Mouse (Mus musculus): ENCODE results near the gene Ms4a5. TPM values are rescaled to one million over a fixed set of nuclear protein-coding genes. Genes with fewer than 3 reads are reported as not detected.
"Not testable (repeated sequence)": the region's sequence is repeated elsewhere in the genome, so short reads cannot be mapped to it uniquely, and the experiment has no call there.

Ms4a5 gene
- total and polyA plus RNA-seq, 3 experiments: not detected

GRCm38 (mm10) chr19:11264602-11265185 lies 19.0 kb downstream of the Ms4a5 start:
- Histone ChIP-seq H3K4me3 (ENCODE audit: control insufficient read depth in 1 of 2, insufficient read depth in 1 of 2, low read depth in 2 of 2, low read length in 2 of 2) (no peak overlapping the region), H3K79me2 (ENCODE audit: control insufficient read depth, insufficient read depth, low read length, poor library complexity) (no peaks in the 10 kb centered on the region), H3K27me3 (ENCODE audit: control insufficient read depth in 1 of 2, insufficient read depth in 2 of 2, low read length in 2 of 2) (no peaks in the 10 kb centered on the region), H3K36me3 (ENCODE audit: control insufficient read depth in 1 of 2, insufficient read depth in 2 of 2, low read length in 2 of 2) (no peaks in the 10 kb centered on the region), H3K27ac (ENCODE audit: control insufficient read depth, low read depth, low read length) (no peak overlapping the region), H3K4me1 (ENCODE audit: control insufficient read depth in 1 of 2, insufficient read depth in 2 of 2, low read length in 2 of 2) (no peaks in the 10 kb centered on the region), H3K9ac (ENCODE audit: control insufficient read depth, low read depth, low read length, poor library complexity, severe bottlenecking) (no peak overlapping the region), H3K9me3 (replicated peaks; ENCODE audit: insufficient read depth, low read length) (no peaks in the 10 kb centered on the region)
- DNase-seq (ENCODE audit: low read depth, low spot score): no peak
- TF ChIP-seq POLR2AphosphoS2 (IDR thresholded peaks at IDR 0.05; ENCODE audit: low read length) (no peak), RCOR1 (IDR thresholded peaks at IDR 0.05; ENCODE audit: low read depth, low read length) (no peak), TCF12 (IDR thresholded peaks at IDR 0.05; ENCODE audit: low read depth, low read length) (no peak), POLR2A (IDR thresholded peaks at IDR 0.05; ENCODE audit: control insufficient read depth in 1 of 2, insufficient read depth in 1 of 2, low read depth in 1 of 2, low read length in 2 of 2, poor library complexity in 1 of 2) (no peak), MXI1 (IDR thresholded peaks at IDR 0.05; ENCODE audit: low read depth, low read length) (no peak), SIN3A (IDR thresholded peaks at IDR 0.05; ENCODE audit: low read length) (no peak), NRF1 (IDR thresholded peaks at IDR 0.05; ENCODE audit: insufficient read depth, low read depth, low read length, poor library complexity, severe bottlenecking) (no peak), MYB (IDR thresholded peaks at IDR 0.05; ENCODE audit: low read depth, low read length) (no peak), BHLHE40 (IDR thresholded peaks at IDR 0.05; ENCODE audit: borderline replicate concordance, low read depth, low read length) (no peak), KAT2A (conservative IDR thresholded peaks at IDR 0.05; ENCODE audit: low read depth, low read length) (no peak), USF1 (IDR thresholded peaks at IDR 0.05; ENCODE audit: low read depth, low read length) (no peak), MAX (IDR thresholded peaks at IDR 0.05; ENCODE audit: low read length) (no peak), CHD1 (IDR thresholded peaks at IDR 0.05; ENCODE audit: low read depth, low read length) (no peak), TBP (IDR thresholded peaks at IDR 0.05; ENCODE audit: low read depth, low read length) (no peak), ZC3H11A (IDR thresholded peaks at IDR 0.05; ENCODE audit: low read depth, low read length) (no peak)

DNA sequence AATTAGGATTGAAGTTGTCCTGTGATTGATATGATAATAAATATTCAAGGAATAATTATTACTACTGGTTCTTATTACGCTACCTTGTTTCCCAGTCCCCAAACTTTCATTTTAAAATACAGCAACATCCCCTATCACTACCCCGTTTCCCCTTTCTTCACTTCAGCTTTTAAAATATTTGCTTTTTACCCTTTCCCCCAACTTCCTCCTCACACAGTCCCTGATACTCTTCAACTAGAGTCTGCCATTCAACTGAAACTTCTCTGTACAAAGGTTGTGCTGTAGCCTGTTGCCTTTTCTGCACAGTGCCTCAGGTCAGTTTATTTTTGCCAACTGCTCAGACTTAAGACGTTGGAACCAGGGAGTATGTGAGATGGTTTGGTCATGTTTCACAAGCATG lies 20.1 kb downstream of the Ms4a5 start:
- H3K4me3 ChIP-seq (ENCODE audit: control insufficient read depth in 1 of 2, insufficient read depth in 1 of 2, low read depth in 2 of 2, low read length in 2 of 2): no peak overlapping the region
- no peaks in the 10 kb centered on the region for H3K36me3 ChIP-seq (ENCODE audit: control insufficient read depth in 1 of 2, insufficient read depth in 2 of 2, low read length in 2 of 2)
- no peak for DNase-seq (ENCODE audit: low read depth, low spot score)
- TF ChIP-seq RCOR1 (IDR thresholded peaks at IDR 0.05; ENCODE audit: low read depth, low read length): no peak
- TF ChIP-seq MEF2A (IDR thresholded peaks at IDR 0.05; ENCODE audit: extremely low read depth, insufficient replicate concordance, low read depth, low read length, poor library complexity, severe bottlenecking): no peak
- no peak for TF ChIP-seq MXI1 (IDR thresholded peaks at IDR 0.05; ENCODE audit: low read depth, low read length)
- TF ChIP-seq GABPA (IDR thresholded peaks at IDR 0.05; ENCODE audit: low read depth, low read length): no peak
- TF ChIP-seq RAD21 (IDR thresholded peaks at IDR 0.05; ENCODE audit: low read depth, low read length): no peak
- TF ChIP-seq CHD2 (IDR thresholded peaks at IDR 0.05; ENCODE audit: low read length): no peak
- TF ChIP-seq BHLHE40 (IDR thresholded peaks at IDR 0.05; ENCODE audit: borderline replicate concordance, low read depth, low read length): no peak
- no peak for TF ChIP-seq ZMIZ1 (IDR thresholded peaks at IDR 0.05; ENCODE audit: low read depth, low read length)
- TF ChIP-seq ZC3H11A (IDR thresholded peaks at IDR 0.05; ENCODE audit: low read depth, low read length): no peak
- no peak for TF ChIP-seq E2F4 (IDR thresholded peaks at IDR 0.05; ENCODE audit: borderline replicate concordance, low read depth, low read length)
- TF ChIP-seq ELF1 (IDR thresholded peaks at IDR 0.05; ENCODE audit: low read depth, low read length): no peak
- no peak for TF ChIP-seq USF2 (IDR thresholded peaks at IDR 0.05; ENCODE audit: borderline replicate concordance in 1 of 2, insufficient read depth in 1 of 2, low read depth in 1 of 2, low read length in 2 of 2)
- H3K9me3 ChIP-seq (replicated peaks; ENCODE audit: insufficient read depth, low read length): no peaks in the 10 kb centered on the region
- no peaks in the 10 kb centered on the region for H3K79me2 ChIP-seq (ENCODE audit: control insufficient read depth, insufficient read depth, low read length, poor library complexity)
- no peaks in the 10 kb centered on the region for H3K4me1 ChIP-seq (ENCODE audit: control insufficient read depth in 1 of 2, insufficient read depth in 2 of 2, low read length in 2 of 2)
- no peaks in the 10 kb centered on the region for H3K27me3 ChIP-seq (ENCODE audit: control insufficient read depth in 1 of 2, insufficient read depth in 2 of 2, low read length in 2 of 2)
- H3K9ac ChIP-seq (ENCODE audit: control insufficient read depth, low read depth, low read length, poor library complexity, severe bottlenecking): no peak overlapping the region
- no peak overlapping the region for H3K27ac ChIP-seq (ENCODE audit: control insufficient read depth, low read depth, low read length)

DNA sequence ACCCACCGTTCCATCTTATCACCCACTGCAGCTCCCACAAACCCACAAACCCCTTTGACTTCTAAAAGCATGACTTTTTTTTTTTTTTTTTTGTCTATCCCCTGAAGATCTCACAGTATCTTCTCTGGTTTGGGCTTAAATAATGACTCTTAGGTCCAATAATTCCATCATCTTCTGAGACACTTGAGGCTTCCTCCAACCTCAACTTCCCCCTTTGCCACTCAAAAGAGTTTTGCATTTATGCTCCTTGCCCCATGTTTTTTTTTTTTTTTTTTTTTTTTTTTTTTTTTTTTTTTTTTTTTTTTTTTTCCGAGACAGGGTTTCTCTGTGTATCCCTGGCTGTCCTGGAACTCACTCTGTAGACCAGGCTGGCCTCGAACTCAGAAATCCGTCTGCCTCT lies 20.7 kb downstream of the Ms4a5 start:
- H3K9me3 ChIP-seq (replicated peaks; ENCODE audit: insufficient read depth, low read length); H3K36me3 ChIP-seq (ENCODE audit: control insufficient read depth in 1 of 2, insufficient read depth in 2 of 2, low read length in 2 of 2); DNase-seq (ENCODE audit: low read depth, low spot score); H3K4me3 ChIP-seq (ENCODE audit: control insufficient read depth in 1 of 2, insufficient read depth in 1 of 2, low read depth in 2 of 2, low read length in 2 of 2); H3K27ac ChIP-seq (ENCODE audit: control insufficient read depth, low read depth, low read length); H3K9ac ChIP-seq (ENCODE audit: control insufficient read depth, low read depth, low read length, poor library complexity, severe bottlenecking); H3K27me3 ChIP-seq (ENCODE audit: control insufficient read depth in 1 of 2, insufficient read depth in 2 of 2, low read length in 2 of 2); H3K4me1 ChIP-seq (ENCODE audit: control insufficient read depth in 1 of 2, insufficient read depth in 2 of 2, low read length in 2 of 2); H3K79me2 ChIP-seq (ENCODE audit: control insufficient read depth, insufficient read depth, low read length, poor library complexity): not testable (repeated sequence)

Data from MEL (cell line).